Mouse (Mus musculus): ENCODE data around the gene Syngr1. TPM values are rescaled to one million over a fixed set of nuclear protein-coding genes. Genes with fewer than 3 reads are reported as not detected.

The Syngr1 gene
- polyA plus RNA-seq, 1 experiment = 47.9 TPM

GRCm38 (mm10) chr15:80149517-80149916 is 58.4 kb downstream of the Syngr1 start:
- H3K27ac ChIP-seq (replicated peaks; ENCODE audit: low read depth, low read length) = no peak overlapping the region
- no peaks in the 10 kb centered on the region; the same call in 1 of the 2 replicates for H3K4me1 ChIP-seq (ENCODE audit: control insufficient read depth, insufficient read depth, insufficient read length, low read length)
- H3K4me3 ChIP-seq (ENCODE audit: insufficient read depth, low read depth, low read length) = no peak overlapping the region

- Histone ChIP-seq H3K4me1 (ENCODE audit: control insufficient read depth, insufficient read depth, insufficient read length, low read length) (no peaks in the 10 kb centered on the region; the same call in 1 of the 2 replicates), H3K4me3 (ENCODE audit: insufficient read depth, low read depth, low read length) (no peak overlapping the region), H3K27ac (replicated peaks; ENCODE audit: low read depth, low read length) (no peak overlapping the region)
These were observed 61.5 kb downstream of the Syngr1 start for GRCm38 (mm10) chr15:80152663-80153062.

GRCm38 (mm10) chr15:80153757-80154156 is 62.6 kb downstream of the Syngr1 start:
- no peak overlapping the region for H3K4me3 ChIP-seq (ENCODE audit: insufficient read depth, low read depth, low read length)
- no peak overlapping the region for H3K27ac ChIP-seq (replicated peaks; ENCODE audit: low read depth, low read length)
- no peaks in the 10 kb centered on the region for H3K4me1 ChIP-seq (ENCODE audit: control insufficient read depth, insufficient read depth, insufficient read length, low read length)

GRCm38 (mm10) chr15:80155707-80156106 is 64.6 kb downstream of the Syngr1 start:
- Histone ChIP-seq H3K4me3 (ENCODE audit: insufficient read depth, low read depth, low read length) (no peak overlapping the region), H3K4me1 (ENCODE audit: control insufficient read depth, insufficient read depth, insufficient read length, low read length) (no peaks in the 10 kb centered on the region), H3K27ac (replicated peaks; ENCODE audit: low read depth, low read length) (no peak overlapping the region)

GRCm38 (mm10) chr15:80157197-80157943 is 66.2 kb downstream of the Syngr1 start:
- Histone ChIP-seq H3K4me1 (ENCODE audit: control insufficient read depth, insufficient read depth, insufficient read length, low read length) (no peaks in the 10 kb centered on the region), H3K4me3 (ENCODE audit: insufficient read depth, low read depth, low read length) (no peak overlapping the region), H3K27ac (replicated peaks; ENCODE audit: low read depth, low read length) (no peak overlapping the region)

GRCm38 (mm10) chr15:80158001-80158706 is 67.0 kb downstream of the Syngr1 start:
- Histone ChIP-seq H3K27ac (replicated peaks; ENCODE audit: low read depth, low read length) (no peak overlapping the region), H3K4me3 (ENCODE audit: insufficient read depth, low read depth, low read length) (no peak overlapping the region), H3K4me1 (ENCODE audit: control insufficient read depth, insufficient read depth, insufficient read length, low read length) (no peaks in the 10 kb centered on the region)

- no peaks in the 10 kb centered on the region for H3K4me1 ChIP-seq (ENCODE audit: control insufficient read depth, insufficient read depth, insufficient read length, low read length)
- no peak overlapping the region for H3K4me3 ChIP-seq (ENCODE audit: insufficient read depth, low read depth, low read length)
- H3K27ac ChIP-seq (replicated peaks; ENCODE audit: low read depth, low read length) = no peak overlapping the region
These were observed 67.6 kb downstream of the Syngr1 start for GRCm38 (mm10) chr15:80158707-80159090.

- Histone ChIP-seq H3K4me1 (ENCODE audit: control insufficient read depth, insufficient read depth, insufficient read length, low read length) (no peaks in the 10 kb centered on the region), H3K4me3 (ENCODE audit: insufficient read depth, low read depth, low read length) (no peak overlapping the region), H3K27ac (replicated peaks; ENCODE audit: low read depth, low read length) (no peak overlapping the region)
These were observed 68.3 kb downstream of the Syngr1 start for GRCm38 (mm10) chr15:80159286-80159901.

- Histone ChIP-seq H3K4me1 (ENCODE audit: control insufficient read depth, insufficient read depth, insufficient read length, low read length) (no peaks in the 10 kb centered on the region), H3K27ac (replicated peaks; ENCODE audit: low read depth, low read length) (no peak overlapping the region), H3K4me3 (ENCODE audit: insufficient read depth, low read depth, low read length) (no peak overlapping the region)
These were observed 69.1 kb downstream of the Syngr1 start for GRCm38 (mm10) chr15:80160223-80160622.

- H3K4me3 ChIP-seq (ENCODE audit: insufficient read depth, low read depth, low read length) = no peak overlapping the region
- H3K27ac ChIP-seq (replicated peaks; ENCODE audit: low read depth, low read length) = no peak overlapping the region
- H3K4me1 ChIP-seq (ENCODE audit: control insufficient read depth, insufficient read depth, insufficient read length, low read length) = no peaks in the 10 kb centered on the region
These were observed 69.6 kb downstream of the Syngr1 start for GRCm38 (mm10) chr15:80160726-80161125.

GRCm38 (mm10) chr15:80161199-80161598 is 70.1 kb downstream of the Syngr1 start:
- Histone ChIP-seq H3K4me3 (ENCODE audit: insufficient read depth, low read depth, low read length) (no peak overlapping the region), H3K4me1 (ENCODE audit: control insufficient read depth, insufficient read depth, insufficient read length, low read length) (no peaks in the 10 kb centered on the region), H3K27ac (replicated peaks; ENCODE audit: low read depth, low read length) (no peak overlapping the region)

- Histone ChIP-seq H3K27ac (replicated peaks; ENCODE audit: low read depth, low read length) (no peak overlapping the region), H3K4me3 (ENCODE audit: insufficient read depth, low read depth, low read length) (no peak overlapping the region), H3K4me1 (ENCODE audit: control insufficient read depth, insufficient read depth, insufficient read length, low read length) (no peaks in the 10 kb centered on the region)
These were observed 71.3 kb downstream of the Syngr1 start for GRCm38 (mm10) chr15:80162401-80162964.

GRCm38 (mm10) chr15:80163274-80163673 is 72.1 kb downstream of the Syngr1 start:
- Histone ChIP-seq H3K4me1 (ENCODE audit: control insufficient read depth, insufficient read depth, insufficient read length, low read length) (no peaks in the 10 kb centered on the region), H3K27ac (replicated peaks; ENCODE audit: low read depth, low read length) (no peak overlapping the region), H3K4me3 (ENCODE audit: insufficient read depth, low read depth, low read length) (no peak overlapping the region)

- Histone ChIP-seq H3K27ac (replicated peaks; ENCODE audit: low read depth, low read length) (no peak overlapping the region), H3K4me3 (ENCODE audit: insufficient read depth, low read depth, low read length) (no peak overlapping the region), H3K4me1 (ENCODE audit: control insufficient read depth, insufficient read depth, insufficient read length, low read length) (no peaks in the 10 kb centered on the region)
These were observed 72.6 kb downstream of the Syngr1 start for GRCm38 (mm10) chr15:80163716-80164115.

GRCm38 (mm10) chr15:80165396-80165795 is 74.3 kb downstream of the Syngr1 start:
- no peak overlapping the region for H3K27ac ChIP-seq (replicated peaks; ENCODE audit: low read depth, low read length)
- H3K4me3 ChIP-seq (ENCODE audit: insufficient read depth, low read depth, low read length) = no peak overlapping the region
- no peaks in the 10 kb centered on the region for H3K4me1 ChIP-seq (ENCODE audit: control insufficient read depth, insufficient read depth, insufficient read length, low read length)

All from brown adipose tissue, adult 24 weeks (tissue).